Mouse (Mus musculus) kidney, adult 2 months (tissue): ENCODE results near the gene Wdr47. TPM values are rescaled to one million over a fixed set of nuclear protein-coding genes. Genes with fewer than 3 reads are reported as not detected.

ENCODE experiments used
- DNase-seq: peaks from one replicate; pipeline ENCODE4 v3.0.0; 2021
- H3K27ac ChIP-seq: fragments of 200-500 bp; 2 replicates; pipeline ENCODE4 v1.5.1; 2012; ENCODE audit warnings: low read depth, low read length, control low read depth, inconsistent platforms; ENCODE audit not compliant: insufficient read depth
- H3K27me3 ChIP-seq: fragments of 200-500 bp; replicated peaks from 2 replicates; pipeline ENCODE4 v1.6.1; 2012; ENCODE audit warnings: mild to moderate bottlenecking, moderate library complexity, low read length, inconsistent platforms; ENCODE audit not compliant: control insufficient read depth, insufficient read depth
- H3K36me3 ChIP-seq: fragments of 200-500 bp; 2 replicates; pipeline ENCODE4 v1.6.1; 2012; ENCODE audit warnings: mild to moderate bottlenecking, moderate library complexity, low read length, inconsistent platforms; ENCODE audit not compliant: control insufficient read depth, insufficient read depth
- H3K4me1 ChIP-seq: fragments of 200-500 bp; 2 replicates; pipeline ENCODE4 v1.6.1; 2011; ENCODE audit warnings: low read length; ENCODE audit not compliant: control insufficient read depth, insufficient read depth
- H3K4me3 ChIP-seq: fragments of 200-500 bp; 2 replicates; pipeline ENCODE4 v1.5.1; 2011; ENCODE audit warnings: mild to moderate bottlenecking, low read depth, low read length, control low read depth; ENCODE audit not compliant: insufficient read depth
- CTCF ChIP-seq: fragments of 200-500 bp; conservative IDR thresholded peaks from 2 replicates; pipeline ENCODE4 v1.5.1; 2011; ENCODE audit warnings: low read depth, mild to moderate bottlenecking, control low read depth, low read length, moderate library complexity, mixed read lengths; ENCODE audit not compliant: insufficient read depth, insufficient read length
- POLR2A ChIP-seq: fragments of 200-500 bp; IDR thresholded peaks from one replicate; pipeline ENCODE4 v1.6.1; 2011; ENCODE audit warnings: low read depth, low read length, control low read depth
- WGBS: fragments of 180-500 bp; shearing (Covaris S2); methylation state at CpG from one replicate; pipeline ENCODE4 v1.1.7; 2018; 5-methylcytosine and 5-hydroxymethylcytosine counted together
- polyA plus RNA-seq: library from polyadenylated mRNA; depleted of rRNA; stranded (reverse); fragments of >200 nt; gene quantifications from 2 replicates; pipeline ENCODE4 v1.2.3, GENCODE M21; 2012

Gene Wdr47
- polyA plus RNA-seq, 1 experiment = 5.6 TPM

- peak; percentile 3 for DNase-seq
- TF ChIP-seq CTCF = no peak
- no peak for TF ChIP-seq POLR2A
- H3K4me1 ChIP-seq = peaks cover 7% of the 10 kb centered on the region; the same call in 1 of the 2 replicates
- H3K36me3 ChIP-seq = no peaks in the 10 kb centered on the region
- no peak overlapping the region for H3K27ac ChIP-seq
- H3K27me3 ChIP-seq = no peaks in the 10 kb centered on the region
- peak overlapping the region; percentile 75 for H3K4me3 ChIP-seq
- 36% methylated on average over 18 of the region's 18 CpGs for WGBS
These were observed 18.6 kb upstream of the Wdr47 start for GRCm38 (mm10) chr3:108572309-108573010.

- no peak for DNase-seq
- Histone ChIP-seq H3K27ac (no peak overlapping the region), H3K4me3 (no peak overlapping the region), H3K27me3 (no peaks in the 10 kb centered on the region), H3K36me3 (no peaks in the 10 kb centered on the region), H3K4me1 (peaks cover 7% of the 10 kb centered on the region; the same call in 1 of the 2 replicates)
- TF ChIP-seq CTCF (no peak), POLR2A (no peak)
- 83% methylated on average over 5 of the region's 5 CpGs for WGBS
These were observed 17.1 kb upstream of the Wdr47 start for GRCm38 (mm10) chr3:108574018-108574417.

- H3K27me3 ChIP-seq = no peaks in the 10 kb centered on the region; the same call in 1 of the 2 replicates
- DNase-seq = no peak
- H3K27ac ChIP-seq = no peak overlapping the region
- no peaks in the 10 kb centered on the region for H3K4me1 ChIP-seq
- WGBS = 76% methylated on average over 4 of the region's 4 CpGs
- no peaks in the 10 kb centered on the region for H3K36me3 ChIP-seq
- no peak for TF ChIP-seq POLR2A
- no peak for TF ChIP-seq CTCF
- no peak overlapping the region for H3K4me3 ChIP-seq
These were observed 6.5 kb upstream of the Wdr47 start for GRCm38 (mm10) chr3:108584580-108584979.

- no peak for DNase-seq
- H3K4me3 ChIP-seq = no peak overlapping the region
- TF ChIP-seq POLR2A (no peak), CTCF (no peak)
- H3K27me3 ChIP-seq = no peaks in the 10 kb centered on the region; the same call in 1 of the 2 replicates
- no peaks in the 10 kb centered on the region; the same call in 1 of the 2 replicates for H3K4me1 ChIP-seq
- no peaks in the 10 kb centered on the region for H3K36me3 ChIP-seq
- H3K27ac ChIP-seq = no peak overlapping the region
- WGBS = 67% methylated on average over 2 of the region's 2 CpGs
These were observed 2.6 kb upstream of the Wdr47 start for GRCm38 (mm10) chr3:108588446-108588845.

GRCm38 (mm10) chr3:108591530-108592522 is 747 bp downstream of the Wdr47 start:
- Histone ChIP-seq H3K27ac (peak overlapping the region; percentile 32; the same call in 1 of the 2 replicates), H3K27me3 (no peaks in the 10 kb centered on the region), H3K36me3 (no peaks in the 10 kb centered on the region), H3K4me1 (no peaks in the 10 kb centered on the region; the same call in 1 of the 2 replicates), H3K4me3 (peak overlapping the region; percentile 96)
- under 1% methylated on average over 61 of the region's 61 CpGs for WGBS
- TF ChIP-seq CTCF = no peak
- TF ChIP-seq POLR2A = no peak
- DNase-seq = no peak

GRCm38 (mm10) chr3:108608906-108609305 is 17.8 kb downstream of the Wdr47 start:
- no peaks in the 10 kb centered on the region for H3K27me3 ChIP-seq
- H3K27ac ChIP-seq = no peak overlapping the region
- no peak overlapping the region for H3K4me3 ChIP-seq
- H3K36me3 ChIP-seq = peaks cover 2% of the 10 kb centered on the region
- no peak for TF ChIP-seq CTCF
- TF ChIP-seq POLR2A = no peak
- DNase-seq = no peak
- WGBS = 30% methylated on average over 3 of the region's 3 CpGs
- H3K4me1 ChIP-seq = no peaks in the 10 kb centered on the region

- 92% methylated on average over 5 of the region's 5 CpGs for WGBS
- Histone ChIP-seq H3K27ac (no peak overlapping the region), H3K27me3 (no peaks in the 10 kb centered on the region), H3K36me3 (peaks cover 2% of the 10 kb centered on the region), H3K4me3 (no peak overlapping the region), H3K4me1 (no peaks in the 10 kb centered on the region)
- no peak for TF ChIP-seq CTCF
- TF ChIP-seq POLR2A = no peak
- no peak for DNase-seq
These were observed 43.7 kb downstream of the Wdr47 start for GRCm38 (mm10) chr3:108634761-108635160.
